Mouse (Mus musculus) olfactory bulb, adult 2 months (tissue): ENCODE data around the gene Adi1. TPM values are rescaled to one million over a fixed set of nuclear protein-coding genes. Genes with fewer than 3 reads are reported as not detected.

Experiments used
- H3K27ac ChIP-seq: fragments of 200-500 bp; 2 replicates; pipeline ENCODE4 v1.5.1; 2012; ENCODE audit warnings: low read depth, low read length; ENCODE audit not compliant: insufficient read depth
- H3K4me1 ChIP-seq: fragments of 200-500 bp; 2 replicates; pipeline ENCODE4 v1.6.1; 2012; ENCODE audit warnings: low read length; ENCODE audit not compliant: control insufficient read depth, insufficient read depth
- H3K4me3 ChIP-seq: fragments of 200-500 bp; 2 replicates; pipeline ENCODE4 v1.5.1; 2012; ENCODE audit warnings: mild to moderate bottlenecking, low read depth, low read length, moderate library complexity; ENCODE audit not compliant: insufficient read depth
- CTCF ChIP-seq: fragments of 200-500 bp; IDR thresholded peaks from 2 replicates; pipeline ENCODE4 v1.5.1; 2012; ENCODE audit warnings: low read depth, mild to moderate bottlenecking, low read length, moderate library complexity; ENCODE audit not compliant: insufficient read depth
- POLR2A ChIP-seq: fragments of 200-500 bp; IDR thresholded peaks from 2 replicates; pipeline ENCODE4 v1.6.1; 2012; ENCODE audit warnings: mild to moderate bottlenecking, low read depth, low read length, moderate library complexity; ENCODE audit not compliant: insufficient read depth
- WGBS: fragments of 180-500 bp; shearing (Covaris S2); methylation state at CpG from one replicate; pipeline ENCODE4 v1.1.7; 2018; 5-methylcytosine and 5-hydroxymethylcytosine counted together
- polyA plus RNA-seq: library from polyadenylated mRNA; stranded (reverse); fragments of >200 nt; gene quantifications from 2 replicates; pipeline ENCODE4 v1.2.4, GENCODE M21; 2012; ENCODE audit warnings: low replicate concordance; ENCODE audit not compliant: missing spikeins, insufficient read depth, insufficient read length

The Adi1 gene
- polyA plus RNA-seq, 1 experiment, result not detected

- WGBS, result 61% methylated on average over 8 of the region's 8 CpGs
- no peak overlapping the region for H3K4me3 ChIP-seq
- 0 out of 2 replicates have a peak, but pooled peaks cover 2% of the 10 kb centered on the region for H3K4me1 ChIP-seq
- TF ChIP-seq POLR2A, result no peak
- no peak for TF ChIP-seq CTCF
- no peak overlapping the region for H3K27ac ChIP-seq
Measured at GRCm38 (mm10) chr12:28686199-28686879, 11.3 kb downstream of the Adi1 start.

- 0 out of 2 replicates have a peak, but pooled peaks cover 2% of the 10 kb centered on the region for H3K4me1 ChIP-seq
- 84% methylated on average over 6 of the region's 6 CpGs for WGBS
- no peak overlapping the region for H3K27ac ChIP-seq
- no peak overlapping the region for H3K4me3 ChIP-seq
- TF ChIP-seq CTCF (no peak), POLR2A (no peak)
Measured at GRCm38 (mm10) chr12:28688996-28689395, 14.0 kb downstream of the Adi1 start.

- H3K4me3 ChIP-seq, result no peak overlapping the region
- TF ChIP-seq POLR2A (no peak), CTCF (no peak)
- no peaks in the 10 kb centered on the region for H3K4me1 ChIP-seq
- WGBS, result 86% methylated on average over 7 of the region's 7 CpGs
- H3K27ac ChIP-seq, result no peak overlapping the region
Measured at GRCm38 (mm10) chr12:28690730-28691129, 15.7 kb downstream of the Adi1 start.

- TF ChIP-seq CTCF (no peak), POLR2A (no peak)
- WGBS, result 81% methylated on average over 3 of the region's 3 CpGs
- Histone ChIP-seq H3K4me3 (no peak overlapping the region), H3K4me1 (no peaks in the 10 kb centered on the region; the same call in 1 of the 2 replicates), H3K27ac (no peak overlapping the region)
Measured at GRCm38 (mm10) chr12:28693738-28694137, 18.7 kb downstream of the Adi1 start.

- no peak overlapping the region for H3K27ac ChIP-seq
- no peaks in the 10 kb centered on the region; the same call in 1 of the 2 replicates for H3K4me1 ChIP-seq
- TF ChIP-seq CTCF, result no peak
- TF ChIP-seq POLR2A, result no peak
- WGBS, result 90% methylated on average over 2 of the region's 2 CpGs
- no peak overlapping the region for H3K4me3 ChIP-seq
Measured at GRCm38 (mm10) chr12:28694231-28694630, 19.2 kb downstream of the Adi1 start.

GRCm38 (mm10) chr12:28694776-28695175 lies 19.7 kb downstream of the Adi1 start:
- TF ChIP-seq POLR2A (no peak), CTCF (no peak)
- 95% methylated on average over 7 of the region's 7 CpGs for WGBS
- Histone ChIP-seq H3K4me1 (peaks cover under 1% of the 10 kb centered on the region), H3K27ac (no peak overlapping the region), H3K4me3 (no peak overlapping the region)

GRCm38 (mm10) chr12:28697821-28698595 lies 23.0 kb downstream of the Adi1 start:
- no peak overlapping the region for H3K27ac ChIP-seq
- no peak overlapping the region for H3K4me3 ChIP-seq
- H3K4me1 ChIP-seq, result peaks cover 21% of the 10 kb centered on the region
- 63% methylated on average over 14 of the region's 14 CpGs for WGBS
- TF ChIP-seq POLR2A, result no peak
- no peak for TF ChIP-seq CTCF

GRCm38 (mm10) chr12:28699086-28699485 lies 24.1 kb downstream of the Adi1 start:
- Histone ChIP-seq H3K4me3 (no peak overlapping the region), H3K27ac (peak overlapping the region; percentile 13; the same call in 1 of the 2 replicates), H3K4me1 (peaks cover 25% of the 10 kb centered on the region)
- no peak for TF ChIP-seq CTCF
- no peak for TF ChIP-seq POLR2A
- 63% methylated on average over 5 of the region's 5 CpGs for WGBS

- WGBS, result 8% methylated on average over 6 of the region's 6 CpGs
- Histone ChIP-seq H3K27ac (peak overlapping the region; percentile 10), H3K4me1 (peaks cover 30% of the 10 kb centered on the region), H3K4me3 (no peak overlapping the region)
- TF ChIP-seq CTCF, result no peak
- no peak for TF ChIP-seq POLR2A
Measured at GRCm38 (mm10) chr12:28699656-28700055, 24.6 kb downstream of the Adi1 start.
